Mouse (Mus musculus): ENCODE data around the gene Moap1. TPM values are rescaled to one million over a fixed set of nuclear protein-coding genes. Genes with fewer than 3 reads are reported as not detected.

The Moap1 gene
- total RNA-seq, 2 experiments from 2014 or later: 33.1 to 34.5 TPM

Other genes with a start within 250 kb of the Moap1 start
- gene Chga, start 188.7 kb downstream of the Moap1 start, total RNA-seq (2021): 100 to 1,000 TPM; 151 to 236 TPM
- gene Itpk1, start 38.7 kb downstream of the Moap1 start, total RNA-seq (2021): 10 to 100 TPM; 56.0 to 63.6 TPM
- 1 to 10 TPM; 5.1 to 5.7 TPM for gene Tmem251, start 101 bp upstream of the Moap1 start, total RNA-seq (2021)
- gene Gm28051, start 14.1 kb upstream of the Moap1 start, total RNA-seq (2021): not detected
- gene Gon7, start 14.1 kb upstream of the Moap1 start, total RNA-seq (2021): 10 to 100 TPM; 13.8 to 21.4 TPM
- 10 to 100 TPM; 32.5 to 32.6 TPM for gene Ubr7, start 14.3 kb upstream of the Moap1 start, total RNA-seq (2021)
- gene Gm20604, start 15.0 kb upstream of the Moap1 start, total RNA-seq (2021): 10 to 100 TPM; 16.5 to 19.1 TPM
- gene Btbd7, start 134.8 kb upstream of the Moap1 start, total RNA-seq (2021): 10 to 100 TPM; 18.4 to 19.6 TPM
- not detected for gene Cox8c, start 155.7 kb upstream of the Moap1 start, total RNA-seq (2021)
- 10 to 100 TPM; 54.7 to 55.8 TPM for gene Unc79, start 205.2 kb upstream of the Moap1 start, total RNA-seq (2021)